Mouse (Mus musculus) ES-Bruce4 (cell line): ENCODE data around the gene Tenm4. TPM values are rescaled to one million over a fixed set of nuclear protein-coding genes. Genes with fewer than 3 reads are reported as not detected.

Experiments used
- H3K27ac ChIP-seq: 2 replicates; pipeline ENCODE4 v1.5.1; 2012; ENCODE audit warnings: low read length, inconsistent platforms; ENCODE audit not compliant: insufficient read depth
- H3K27me3 ChIP-seq: 2 replicates; pipeline ENCODE4 v1.6.1; 2012; ENCODE audit warnings: mild to moderate bottlenecking, low read length, inconsistent platforms; ENCODE audit not compliant: control insufficient read depth, poor library complexity, insufficient read depth, severe bottlenecking
- H3K36me3 ChIP-seq: 2 replicates; pipeline ENCODE4 v1.6.1; 2012; ENCODE audit warnings: inconsistent platforms, mild to moderate bottlenecking, low read length, moderate library complexity; ENCODE audit not compliant: control insufficient read depth, poor library complexity, insufficient read depth, severe bottlenecking
- H3K4me1 ChIP-seq: one replicate; pipeline ENCODE4 v1.8.1; 2011; ENCODE audit warnings: low read length; ENCODE audit not compliant: control insufficient read depth, insufficient read depth
- H3K4me3 ChIP-seq: 2 replicates; pipeline ENCODE4 v1.5.1; 2011; ENCODE audit warnings: low read depth, mild to moderate bottlenecking, low read length
- H3K9ac ChIP-seq: 2 replicates; pipeline ENCODE4 v1.6.1; 2012; ENCODE audit warnings: low read depth, mild to moderate bottlenecking, inconsistent platforms; ENCODE audit not compliant: poor library complexity, severe bottlenecking
- H3K9me3 ChIP-seq: replicated peaks from 2 replicates; pipeline ENCODE4 v1.6.1; 2012; ENCODE audit warnings: mild to moderate bottlenecking, low read length, inconsistent platforms; ENCODE audit not compliant: control insufficient read depth, poor library complexity, insufficient read depth, severe bottlenecking
- CTCF ChIP-seq: IDR thresholded peaks from one replicate; pipeline ENCODE4 v1.8.1; 2011; ENCODE audit warnings: low read depth, low read length
- EP300 ChIP-seq: IDR thresholded peaks from 2 replicates; pipeline ENCODE4 v1.6.1; 2011; ENCODE audit warnings: low read depth, low read length; ENCODE audit not compliant: insufficient read depth
- POLR2A ChIP-seq: IDR thresholded peaks from one replicate; pipeline ENCODE4 v1.8.1; 2011; ENCODE audit warnings: low read length; ENCODE audit not compliant: insufficient read depth
- polyA plus RNA-seq: library from polyadenylated mRNA; stranded (reverse); fragments of >200 nt; gene quantifications from 2 replicates; pipeline ENCODE4 v1.2.4, GENCODE M21; 2011; ENCODE audit warnings: low read depth; ENCODE audit not compliant: missing spikeins, insufficient read depth, insufficient read length

The Tenm4 gene
- polyA plus RNA-seq, 1 experiment, result 4.8 TPM

GRCm38 (mm10) chr7:96817030-96817674, 646.1 kb downstream of the Tenm4 start:
- no peaks in the 10 kb centered on the region for H3K36me3 ChIP-seq
- H3K9me3 ChIP-seq, result no peaks in the 10 kb centered on the region
- no peak overlapping the region for H3K4me3 ChIP-seq
- H3K27ac ChIP-seq, result no peak overlapping the region
- H3K4me1 ChIP-seq, result no peaks in the 10 kb centered on the region
- no peaks in the 10 kb centered on the region for H3K27me3 ChIP-seq
- no peak overlapping the region for H3K9ac ChIP-seq
- TF ChIP-seq POLR2A (no peak), EP300 (no peak), CTCF (no peak)

- Histone ChIP-seq H3K4me3 (no peak overlapping the region), H3K36me3 (no peaks in the 10 kb centered on the region), H3K9ac (no peak overlapping the region), H3K27me3 (no peaks in the 10 kb centered on the region), H3K4me1 (no peaks in the 10 kb centered on the region), H3K9me3 (no peaks in the 10 kb centered on the region), H3K27ac (no peak overlapping the region)
- TF ChIP-seq CTCF (no peak), POLR2A (no peak), EP300 (no peak)
Observed at GRCm38 (mm10) chr7:96818236-96818916, 647.3 kb downstream of the Tenm4 start.

GRCm38 (mm10) chr7:96819538-96819937, 648.5 kb downstream of the Tenm4 start:
- Histone ChIP-seq H3K27me3 (no peaks in the 10 kb centered on the region), H3K9ac (no peak overlapping the region), H3K27ac (no peak overlapping the region), H3K4me3 (no peak overlapping the region), H3K4me1 (no peaks in the 10 kb centered on the region), H3K9me3 (no peaks in the 10 kb centered on the region), H3K36me3 (no peaks in the 10 kb centered on the region)
- no peak for TF ChIP-seq POLR2A
- no peak for TF ChIP-seq CTCF
- no peak for TF ChIP-seq EP300

- Histone ChIP-seq H3K4me1 (no peaks in the 10 kb centered on the region), H3K27me3 (no peaks in the 10 kb centered on the region), H3K27ac (no peak overlapping the region), H3K9me3 (no peaks in the 10 kb centered on the region), H3K36me3 (no peaks in the 10 kb centered on the region), H3K4me3 (no peak overlapping the region), H3K9ac (no peak overlapping the region)
- no peak for TF ChIP-seq POLR2A
- TF ChIP-seq CTCF, result no peak
- TF ChIP-seq EP300, result no peak
Observed at GRCm38 (mm10) chr7:96820343-96820742, 649.3 kb downstream of the Tenm4 start.

- Histone ChIP-seq H3K9me3 (no peaks in the 10 kb centered on the region), H3K36me3 (no peaks in the 10 kb centered on the region), H3K27me3 (no peaks in the 10 kb centered on the region), H3K27ac (no peak overlapping the region), H3K9ac (no peak overlapping the region), H3K4me1 (no peaks in the 10 kb centered on the region), H3K4me3 (no peak overlapping the region)
- no peak for TF ChIP-seq CTCF
- TF ChIP-seq EP300, result no peak
- TF ChIP-seq POLR2A, result no peak
Observed at GRCm38 (mm10) chr7:96826101-96826500, 655.1 kb downstream of the Tenm4 start.

- H3K4me1 ChIP-seq, result no peaks in the 10 kb centered on the region
- TF ChIP-seq EP300 (no peak), POLR2A (no peak), CTCF (no peak)
- H3K36me3 ChIP-seq, result no peaks in the 10 kb centered on the region
- H3K4me3 ChIP-seq, result no peak overlapping the region
- H3K27ac ChIP-seq, result no peak overlapping the region
- no peak overlapping the region for H3K9ac ChIP-seq
- no peaks in the 10 kb centered on the region for H3K27me3 ChIP-seq
- H3K9me3 ChIP-seq, result no peaks in the 10 kb centered on the region
Observed at GRCm38 (mm10) chr7:96826672-96827071, 655.6 kb downstream of the Tenm4 start.
